Mouse (Mus musculus) heart, adult 2 months (tissue): ENCODE results near the gene Hsd17b1.

Experiments used
- CTCF ChIP-seq: fragments of 200-600 bp; IDR thresholded peaks from 2 replicates; pipeline ENCODE4 v1.8.1; 2022; ENCODE audit warnings: antibody characterized with exemption, mild to moderate bottlenecking, moderate library complexity
- POLR2A ChIP-seq: fragments of 200-500 bp; IDR thresholded peaks from 2 replicates; pipeline ENCODE4 v1.6.1; 2011; ENCODE audit warnings: mild to moderate bottlenecking, low read depth, low read length, control low read depth; ENCODE audit not compliant: insufficient read depth

DNA sequence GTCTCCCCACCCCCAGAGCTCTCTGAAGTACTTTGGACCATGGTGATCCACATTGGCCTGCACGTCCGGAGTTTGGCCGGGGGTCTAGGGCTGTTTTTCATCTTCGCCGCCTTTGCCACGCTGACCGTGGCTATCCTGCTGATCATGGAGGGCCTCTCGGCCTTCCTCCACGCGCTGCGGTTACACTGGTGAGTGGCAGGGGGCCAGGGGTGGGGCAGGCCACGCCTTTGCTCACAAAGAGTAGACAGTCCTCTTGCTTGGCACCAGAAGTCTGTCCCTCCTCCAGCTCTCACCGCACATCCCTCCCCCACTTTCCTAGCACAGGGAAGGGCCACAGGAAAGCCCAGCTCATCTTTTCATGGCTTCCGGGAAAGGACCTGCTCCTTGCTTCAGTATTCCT, 22.8 kb upstream of the Hsd17b1 start:
- no peak for TF ChIP-seq CTCF
- TF ChIP-seq POLR2A: no peak
